Mouse (Mus musculus) kidney, postnatal 10 days (tissue): ENCODE results near the gene Col3a1.

Experiments
- DNase-seq: peaks from one replicate; pipeline ENCODE4 v3.0.0; 2021; ENCODE audit warnings: mixed read lengths

Col3a1 gene

GRCm38 (mm10) chr1:45311388-45311787 lies at the start of gene Col3a1:
Col3a1 (plus strand) TSS chr1:45311538.
- peak; percentile 78 for DNase-seq

GRCm38 (mm10) chr1:45269421-45269820 lies 41.9 kb upstream of the Col3a1 start:
- no peak for DNase-seq

- peak; percentile 38 for DNase-seq
Measured at GRCm38 (mm10) chr1:45276006-45276539, 35.3 kb upstream of the Col3a1 start.

GRCm38 (mm10) chr1:45287954-45288353 lies 23.4 kb upstream of the Col3a1 start:
- no peak for DNase-seq

GRCm38 (mm10) chr1:45290037-45290436 lies 21.3 kb upstream of the Col3a1 start:
- no peak for DNase-seq

GRCm38 (mm10) chr1:45299394-45300119 lies 11.8 kb upstream of the Col3a1 start:
- no peak for DNase-seq

GRCm38 (mm10) chr1:45304273-45304672 lies 7.1 kb upstream of the Col3a1 start:
- DNase-seq: peak; percentile 28

GRCm38 (mm10) chr1:45309015-45309414 lies 2.3 kb upstream of the Col3a1 start:
- no peak for DNase-seq

GRCm38 (mm10) chr1:45311962-45312361 lies 624 bp downstream of the Col3a1 start:
- DNase-seq: peak; percentile 49

GRCm38 (mm10) chr1:45312870-45313269 lies 1.5 kb downstream of the Col3a1 start:
- peak; percentile 43 for DNase-seq

GRCm38 (mm10) chr1:45313696-45314295 lies 2.5 kb downstream of the Col3a1 start:
- DNase-seq: no peak

GRCm38 (mm10) chr1:45315767-45316528 lies 4.6 kb downstream of the Col3a1 start:
- no peak for DNase-seq

GRCm38 (mm10) chr1:45318241-45318640 lies 6.9 kb downstream of the Col3a1 start:
- DNase-seq: no peak

GRCm38 (mm10) chr1:45320861-45321260 lies 9.5 kb downstream of the Col3a1 start:
- no peak for DNase-seq

- no peak for DNase-seq
Measured at GRCm38 (mm10) chr1:45329149-45329548, 17.8 kb downstream of the Col3a1 start.

- no peak for DNase-seq
Measured at GRCm38 (mm10) chr1:45355944-45356343, 44.6 kb downstream of the Col3a1 start.

GRCm38 (mm10) chr1:45358020-45358419 lies 46.7 kb downstream of the Col3a1 start:
- DNase-seq: no peak

GRCm38 (mm10) chr1:45359147-45359546 lies 47.8 kb downstream of the Col3a1 start:
- no peak for DNase-seq

GRCm38 (mm10) chr1:45359673-45360072 lies 48.3 kb downstream of the Col3a1 start:
- DNase-seq: no peak

GRCm38 (mm10) chr1:45363274-45363673 lies 51.9 kb downstream of the Col3a1 start:
- DNase-seq: no peak

- no peak for DNase-seq
Measured at GRCm38 (mm10) chr1:45365427-45365826, 54.1 kb downstream of the Col3a1 start.

GRCm38 (mm10) chr1:45379992-45380690 lies 68.8 kb downstream of the Col3a1 start:
- no peak for DNase-seq

GRCm38 (mm10) chr1:45381866-45382265 lies 70.5 kb downstream of the Col3a1 start:
- no peak for DNase-seq
